Mouse (Mus musculus) small intestine, adult 2 months (tissue): Measurements from ENCODE around the gene Gm815.

Source experiments
- CTCF ChIP-seq: fragments of 200-500 bp; IDR thresholded peaks from 2 replicates; pipeline ENCODE4 v1.5.1; 2012; ENCODE audit warnings: low read depth, mild to moderate bottlenecking, control low read depth, inconsistent platforms, low read length, moderate library complexity, mixed read lengths; ENCODE audit not compliant: insufficient replicate concordance, insufficient read length; ENCODE audit errors: extremely low read depth
- POLR2A ChIP-seq: fragments of 200-500 bp; IDR thresholded peaks from 2 replicates; pipeline ENCODE4 v1.6.1; 2012; ENCODE audit warnings: low read depth, mild to moderate bottlenecking, control low read depth, inconsistent platforms, low read length, moderate library complexity

DNA sequence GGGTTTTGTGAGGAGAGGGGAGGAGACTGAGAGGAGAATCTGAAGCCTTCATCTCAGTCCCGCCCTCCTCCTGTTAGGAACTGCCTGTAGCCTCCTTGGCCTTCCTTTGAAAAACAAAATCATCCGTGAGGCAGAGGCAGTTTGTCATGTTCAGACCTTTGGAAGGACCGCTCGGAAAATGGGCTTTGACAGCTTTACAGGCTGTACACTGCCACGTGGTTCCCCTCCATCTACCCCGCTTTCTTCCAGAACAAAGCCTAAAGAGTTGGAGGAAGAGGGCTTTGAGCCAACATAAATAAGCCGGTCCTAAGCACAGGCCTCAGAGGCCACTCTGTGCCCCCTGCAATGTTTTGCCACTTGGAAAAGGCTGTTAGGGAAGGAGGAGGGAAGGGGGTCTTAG, 19.9 kb upstream of the Gm815 start:
- no peak for TF ChIP-seq CTCF
- TF ChIP-seq POLR2A, result no peak
